Mouse (Mus musculus): Measurements from ENCODE around the gene Adat3.

DNA sequence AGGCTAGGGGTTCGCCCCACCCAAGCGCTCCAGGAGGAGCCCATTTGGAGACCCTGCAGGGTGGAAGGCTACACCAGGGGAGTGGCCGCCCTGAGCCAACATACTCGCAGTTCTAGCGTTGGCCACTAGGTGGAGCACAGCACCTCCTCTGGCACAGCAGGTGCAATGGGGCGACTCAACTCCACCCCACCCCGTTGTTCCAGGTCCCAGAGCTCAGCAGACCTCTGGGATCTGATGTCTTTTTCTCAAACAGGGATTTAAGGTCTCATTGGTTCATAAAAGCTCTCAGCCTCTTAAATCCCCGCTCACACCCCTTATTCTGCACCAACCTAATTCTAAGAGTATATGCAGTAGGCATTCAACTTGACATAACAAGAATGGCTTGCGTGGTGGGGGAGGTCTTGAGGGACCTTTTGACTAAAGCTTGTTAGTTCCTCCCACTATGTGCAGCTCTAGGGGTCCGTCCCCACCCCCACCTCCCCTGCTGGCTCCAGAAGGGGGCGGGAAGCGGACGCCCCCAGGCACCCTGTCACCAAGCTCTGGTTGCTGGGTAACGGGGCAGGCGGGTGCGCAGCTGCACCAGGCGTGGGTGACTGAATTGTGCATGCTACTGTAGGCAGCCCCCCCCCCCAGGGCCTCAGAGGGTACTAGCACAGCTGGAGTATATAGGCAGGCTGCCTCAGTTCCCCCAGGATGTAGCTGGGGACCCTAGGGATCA is 36.1 kb upstream of the Adat3 start:
- TF ChIP-seq CTCF (IDR thresholded peaks at IDR 0.05) (peak; percentile 97), EP300 (IDR thresholded peaks at IDR 0.05) (no peak)

Data from lung, postnatal 0 days (tissue).